Mouse (Mus musculus) MN1 (cell line): ENCODE measurements at regions not wholly inside any gene's neighbourhood (a gene's known extent, or its start where the extent isn't known, plus 50 kb on each side); places are given as distances from the start of the nearest gene placed in this dataset.
A peak's percentile ranks its signal among the peaks of the same experiment; 100 is the strongest.

ENCODE experiments used
- DNase-seq: peaks from one replicate; pipeline ENCODE4 v3.0.0-alpha.2; 2016; ENCODE audit warnings: low spot score

DNA sequence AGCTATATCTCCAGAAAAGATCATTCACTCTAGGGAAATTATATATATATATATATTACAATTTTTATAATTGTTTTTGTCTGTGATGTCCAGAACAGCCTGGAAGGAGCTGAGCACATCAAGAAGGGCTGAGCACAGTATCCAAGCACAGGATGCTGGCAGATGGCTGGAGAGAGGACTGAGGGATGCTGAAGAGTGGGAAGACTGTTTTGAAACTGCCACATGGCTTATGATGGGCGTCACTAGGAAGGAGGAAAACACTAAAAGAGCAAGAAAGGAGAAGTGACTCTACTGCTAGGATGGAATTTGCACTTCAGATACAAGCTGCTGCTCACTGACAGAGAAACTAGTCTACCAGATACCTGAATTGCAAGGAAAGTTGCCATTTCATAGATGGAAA is 50.4 kb upstream of the Atg10 start:
- DNase-seq, result no peak

DNA sequence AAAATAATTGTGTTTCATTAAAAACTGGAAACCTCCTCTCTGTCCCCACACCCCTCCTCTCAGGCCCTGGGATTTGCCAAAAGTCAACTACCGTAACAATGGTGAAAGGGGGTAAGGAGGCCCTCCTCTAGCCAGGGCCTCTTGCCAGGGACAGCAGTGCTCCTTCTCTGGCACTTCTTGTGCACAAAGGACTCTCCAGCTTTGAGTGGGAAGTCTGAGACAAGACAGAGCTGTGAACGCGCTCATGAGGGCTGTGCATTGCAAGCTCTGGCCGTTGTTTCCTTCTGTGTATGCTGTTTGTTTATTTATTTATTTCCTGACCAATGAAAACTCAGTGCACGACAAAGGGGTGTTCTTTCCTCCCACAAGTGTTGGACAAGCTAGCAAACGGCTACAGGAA is 50.8 kb upstream of the Atg10 start:
- no peak for DNase-seq

DNA sequence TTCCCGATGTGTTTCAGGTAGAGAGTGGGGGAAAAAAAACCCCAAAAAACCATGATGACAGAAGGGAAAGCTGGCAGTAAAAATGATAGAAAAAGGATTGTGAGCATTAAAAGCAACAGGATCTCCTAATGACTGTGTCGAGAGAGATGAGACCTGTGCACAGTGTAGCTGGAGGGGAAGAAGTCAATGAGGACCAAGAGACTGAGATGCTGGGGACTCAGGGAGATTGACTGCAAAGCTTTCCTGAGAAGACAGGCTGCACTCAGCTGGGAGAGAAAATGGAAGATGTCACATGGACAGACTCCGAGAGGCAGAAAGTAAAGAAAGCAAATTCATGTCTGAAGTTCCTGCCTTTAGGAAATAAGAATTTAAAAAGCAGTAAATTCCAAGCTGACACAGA is 55.7 kb upstream of the Atg10 start:
- DNase-seq, result no peak

DNA sequence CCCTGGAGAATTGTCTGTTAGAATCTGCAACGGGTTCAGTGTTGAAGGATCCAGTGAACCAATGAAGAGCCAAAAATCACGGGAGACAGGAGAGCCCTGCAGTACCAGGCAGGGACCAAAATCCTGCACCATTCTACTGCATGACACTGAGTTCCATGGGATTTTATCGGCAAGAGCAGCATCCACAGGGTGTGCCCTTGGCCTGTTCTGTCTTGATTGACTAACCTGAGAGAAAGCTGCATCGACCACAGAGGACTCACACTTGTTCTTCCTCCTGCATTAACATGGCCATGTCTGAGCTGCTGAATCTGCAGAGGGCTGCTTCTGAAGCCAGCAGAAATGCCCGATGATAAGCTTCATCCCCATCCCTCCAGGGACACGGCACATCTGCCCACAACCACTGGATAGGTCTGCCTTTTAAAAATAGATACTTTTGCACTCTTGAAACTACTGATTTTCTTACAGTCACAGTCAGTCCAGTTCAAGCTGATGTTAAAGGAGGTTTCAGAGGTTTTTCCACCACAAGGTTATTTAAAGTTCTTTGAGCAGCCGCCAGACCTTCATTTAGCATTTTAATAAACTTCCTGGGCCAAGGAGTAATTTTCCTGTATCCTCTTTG is 71.9 kb upstream of the Atg10 start:
- DNase-seq, result no peak

DNA sequence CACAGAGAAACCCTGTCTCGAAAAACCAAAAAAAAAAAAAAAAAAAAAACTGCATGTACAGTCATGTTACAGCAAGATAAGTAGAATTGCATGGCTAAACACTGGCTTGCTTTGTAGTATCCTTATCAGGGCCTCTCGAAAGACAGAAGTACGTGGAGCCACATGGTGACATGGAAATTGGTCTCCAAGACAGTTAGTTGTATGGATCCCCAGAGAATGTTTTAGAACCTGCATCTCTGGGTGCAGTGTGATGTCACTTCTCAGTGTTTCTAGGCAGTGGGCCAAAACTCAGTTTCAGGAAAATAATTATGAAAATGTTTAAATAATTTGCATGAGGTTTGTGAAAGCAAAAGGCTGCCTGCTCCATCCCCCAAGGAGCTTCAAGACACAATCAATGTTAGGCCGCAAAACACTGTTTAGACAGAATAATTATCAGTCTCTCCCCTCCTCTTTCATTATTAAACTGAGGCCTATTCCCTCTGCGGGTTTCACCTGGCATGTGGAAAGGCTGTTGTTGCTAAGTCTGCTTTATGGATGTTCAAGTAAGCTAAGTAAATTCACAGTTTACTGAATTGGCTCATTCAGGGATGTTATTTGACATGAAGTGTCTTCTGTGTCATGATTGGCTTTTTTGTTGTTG is 72.9 kb upstream of the Atg10 start:
- DNase-seq, result no peak

DNA sequence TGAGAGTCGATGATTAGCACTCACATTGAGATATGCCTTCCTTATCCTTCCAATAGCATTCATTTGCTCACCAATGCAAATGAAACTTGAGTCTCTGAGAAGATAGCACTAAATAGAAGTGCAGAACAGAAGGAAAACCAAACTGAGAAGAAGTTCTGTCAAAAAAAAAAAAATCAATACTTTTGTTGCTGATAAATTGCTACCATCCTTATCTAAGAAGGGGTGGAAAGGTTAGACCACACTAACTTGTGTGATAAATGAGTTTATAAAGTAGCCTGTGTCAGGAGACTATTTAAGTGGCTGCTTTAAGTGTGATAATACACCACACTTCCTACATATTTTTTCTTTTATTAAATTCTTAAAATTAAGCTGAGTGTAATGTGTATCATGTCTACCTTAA is 78.1 kb upstream of the Atg10 start:
- no peak for DNase-seq

DNA sequence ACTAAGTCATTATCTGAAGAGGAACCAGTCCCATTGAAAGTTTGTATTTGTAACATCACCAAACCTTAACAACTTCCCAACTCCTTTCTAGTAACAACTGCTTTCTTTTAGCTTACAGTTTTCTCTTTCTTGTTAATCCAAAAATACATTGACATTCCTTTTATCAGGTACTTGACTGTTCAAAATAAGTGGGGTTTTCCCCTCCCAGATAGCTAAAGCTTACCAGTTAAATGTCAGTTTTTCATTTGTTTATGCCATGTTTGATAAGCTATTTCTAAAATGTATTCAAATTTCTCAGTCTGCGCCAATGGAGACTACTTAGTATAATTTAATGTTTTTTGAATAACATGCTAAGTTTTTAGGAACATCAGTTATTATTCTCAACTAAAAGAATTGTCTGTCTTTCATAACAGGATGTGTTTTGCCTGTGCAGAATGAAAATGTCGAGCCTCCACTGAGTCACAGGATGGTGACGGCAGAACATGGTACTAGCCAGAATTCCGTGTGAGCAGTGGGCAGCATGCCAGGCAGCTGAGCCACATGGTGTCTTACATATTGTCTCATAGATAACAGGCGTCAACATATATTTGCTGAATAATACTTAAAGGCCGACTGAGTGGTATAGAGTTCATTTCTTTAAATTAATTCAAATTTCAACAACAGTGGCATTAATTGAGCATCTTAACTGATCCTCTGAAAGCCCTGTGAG is 82.1 kb upstream of the Atg10 start:
- DNase-seq, result peak; percentile 84

DNA sequence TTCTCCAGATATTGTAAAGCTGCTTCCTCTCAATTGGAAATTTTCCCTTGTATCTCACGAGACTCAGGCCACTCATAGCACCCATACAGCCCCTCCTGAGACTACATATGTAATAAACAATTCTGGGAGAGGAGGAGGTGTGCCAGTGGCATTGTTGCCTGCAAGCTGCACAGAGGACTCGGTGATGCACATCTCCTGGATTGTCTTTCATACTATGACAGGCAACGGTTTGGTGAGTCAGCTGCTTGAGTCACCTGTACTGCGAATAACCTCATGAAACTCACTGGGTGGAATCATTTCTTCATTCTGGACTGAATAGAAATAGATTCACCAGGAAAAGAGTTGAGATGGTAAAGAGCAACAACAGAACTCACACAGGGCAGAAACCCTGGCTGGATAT is 82.8 kb upstream of the Atg10 start:
- peak; percentile 48 for DNase-seq

DNA sequence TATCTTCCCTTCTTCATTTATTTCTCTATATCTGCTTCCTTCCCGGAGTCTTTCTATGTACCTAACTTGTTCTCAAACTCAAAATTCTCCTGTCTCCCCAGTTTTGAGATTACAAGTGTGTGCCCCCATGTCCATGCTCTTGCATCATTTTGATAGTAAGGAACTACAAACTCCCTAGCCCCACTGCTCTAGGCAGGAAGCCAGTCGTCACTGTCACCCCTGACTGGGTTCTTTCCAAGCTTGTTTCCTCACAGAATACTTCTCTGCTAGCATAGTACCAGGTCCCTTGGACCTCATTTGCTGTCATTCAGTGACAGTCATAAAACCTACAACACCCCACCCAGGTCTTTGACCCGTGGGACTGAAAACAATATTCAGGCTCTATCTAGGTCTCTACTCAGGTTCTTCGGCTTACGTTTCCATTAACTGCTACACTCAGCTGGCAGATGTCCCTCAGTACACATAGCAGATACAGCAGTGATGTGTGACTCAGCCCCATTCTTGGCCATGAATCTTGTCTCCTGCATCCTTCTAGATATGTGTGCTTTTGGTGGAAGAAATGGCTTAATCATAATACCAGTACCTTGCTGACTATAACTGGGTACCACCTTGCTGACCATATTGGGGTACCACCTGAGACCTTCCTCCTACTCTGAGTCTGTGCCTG is 89.3 kb upstream of the Atg10 start:
- peak; percentile 56 for DNase-seq

DNA sequence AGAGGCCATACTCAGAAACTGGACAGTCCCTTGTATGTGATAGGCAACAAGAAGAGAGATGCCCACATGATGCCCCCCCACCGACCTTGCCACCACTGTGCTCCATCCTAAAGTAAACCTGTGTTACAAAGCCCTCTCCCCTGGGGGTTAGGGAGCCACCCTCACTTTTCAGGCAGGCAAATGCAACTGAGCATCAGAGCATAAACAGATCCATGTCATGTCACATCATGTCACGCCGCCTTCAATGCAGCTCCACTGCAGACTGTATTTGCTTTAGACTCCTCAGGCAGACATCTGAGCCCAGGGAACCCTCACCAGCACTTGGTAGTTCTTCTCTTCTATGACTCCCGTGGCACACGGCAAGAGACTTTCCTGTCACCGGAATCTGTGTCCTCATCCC is 98.6 kb upstream of the Atg10 start:
- DNase-seq, result no peak

DNA sequence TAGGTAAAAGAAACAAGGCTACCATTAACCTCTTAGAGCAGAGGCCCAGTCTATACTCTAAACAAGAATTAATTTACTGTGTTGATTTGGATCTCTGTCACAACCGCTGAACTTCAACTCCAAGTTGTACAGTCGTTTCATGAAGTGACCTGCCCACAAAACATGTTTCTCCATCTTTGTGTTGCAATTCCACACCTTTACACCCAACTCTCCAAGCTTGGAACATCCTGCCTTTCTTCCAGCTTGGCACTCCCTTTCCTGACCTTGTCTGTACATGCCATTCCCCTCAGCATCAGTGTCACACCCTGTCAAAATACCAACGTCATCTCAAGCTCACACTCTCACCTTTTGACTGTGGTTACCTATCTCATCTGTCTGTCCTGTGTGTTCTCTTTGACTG is 103.1 kb upstream of the Atg10 start:
- no peak for DNase-seq

DNA sequence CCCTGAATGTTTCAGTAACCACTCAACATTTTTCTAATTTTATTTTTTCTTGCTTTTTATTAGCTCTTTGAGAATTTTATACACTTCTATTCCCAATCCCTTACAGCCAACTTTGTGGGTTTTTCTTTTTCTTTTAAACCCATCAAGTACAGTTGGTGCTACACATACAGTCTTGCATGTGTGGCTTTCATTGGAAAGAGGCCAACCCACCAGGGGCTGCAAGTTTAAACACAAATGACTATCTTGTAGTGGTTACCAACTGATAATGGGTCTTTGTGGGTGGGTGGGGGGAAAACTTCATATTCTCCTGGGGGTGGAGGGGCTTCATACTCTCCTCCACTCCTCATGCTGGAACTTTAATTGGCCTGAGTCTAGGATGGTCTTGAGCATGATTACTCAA is 110.5 kb upstream of the Atg10 start:
- DNase-seq, result no peak

DNA sequence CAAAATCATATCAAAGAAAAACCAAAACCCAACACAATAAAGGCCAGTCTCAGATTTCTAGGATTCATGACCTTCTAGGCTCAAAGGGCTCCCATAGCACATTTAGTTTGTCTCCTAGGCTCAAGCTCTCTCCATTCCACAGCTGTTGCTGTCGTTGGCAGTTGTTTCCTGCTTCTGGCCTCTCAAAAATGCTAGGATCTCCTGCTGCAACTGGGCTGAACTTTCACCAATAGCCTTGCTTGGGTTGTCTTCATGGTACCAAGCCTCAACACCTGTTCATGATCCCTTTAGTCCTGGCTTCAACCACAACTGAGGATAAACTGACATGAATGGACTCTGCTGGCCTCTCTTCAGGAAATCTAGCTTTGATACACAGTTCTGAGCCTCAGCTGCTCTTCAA is 115.9 kb upstream of the Ssbp2 start:
- no peak for DNase-seq

DNA sequence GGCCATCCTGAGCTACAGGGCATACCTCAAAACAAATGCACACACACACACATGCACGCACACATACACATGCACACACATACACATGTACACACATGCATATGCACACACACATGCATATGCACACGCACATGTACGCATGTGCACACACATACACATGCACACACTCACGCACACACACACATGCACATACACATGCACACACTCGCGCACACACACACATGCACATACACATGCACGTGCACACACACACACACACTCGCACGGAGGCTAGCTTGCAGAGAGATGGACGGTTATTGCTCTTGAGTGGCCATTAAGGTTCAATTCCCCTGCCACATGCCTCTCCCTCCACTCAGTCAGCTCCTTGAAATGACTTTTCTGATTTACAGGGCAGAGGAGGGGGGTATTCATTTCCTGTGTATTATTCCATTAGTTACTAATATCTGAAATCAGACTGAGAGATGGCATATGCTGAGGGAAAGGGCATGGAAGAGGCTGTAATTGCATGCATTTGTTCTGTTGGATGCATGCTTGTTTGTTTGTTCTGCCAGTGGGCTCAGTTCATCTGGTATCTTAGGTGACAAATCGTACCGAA is 111.5 kb upstream of the Ssbp2 start:
- DNase-seq, result no peak

DNA sequence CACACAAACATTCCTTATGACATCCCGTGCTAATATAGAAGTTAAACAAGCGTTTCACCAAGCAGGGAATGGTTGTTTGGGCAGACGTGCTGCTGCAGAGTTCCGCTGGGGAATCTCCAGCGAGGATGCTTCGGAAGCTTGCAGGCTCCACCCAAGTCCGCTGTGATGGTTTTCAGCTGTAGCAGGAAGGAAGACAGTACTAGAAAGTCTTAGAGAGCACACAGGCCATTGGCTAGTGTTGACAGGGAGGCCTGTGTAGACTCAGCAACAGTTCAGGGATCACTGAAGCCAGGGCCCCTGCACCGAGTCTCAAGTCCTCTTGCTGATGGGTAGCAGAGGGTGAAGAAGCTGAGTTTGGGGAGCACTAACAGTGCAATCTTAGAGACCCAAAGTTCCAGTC is 107.8 kb upstream of the Ssbp2 start:
- DNase-seq, result no peak

DNA sequence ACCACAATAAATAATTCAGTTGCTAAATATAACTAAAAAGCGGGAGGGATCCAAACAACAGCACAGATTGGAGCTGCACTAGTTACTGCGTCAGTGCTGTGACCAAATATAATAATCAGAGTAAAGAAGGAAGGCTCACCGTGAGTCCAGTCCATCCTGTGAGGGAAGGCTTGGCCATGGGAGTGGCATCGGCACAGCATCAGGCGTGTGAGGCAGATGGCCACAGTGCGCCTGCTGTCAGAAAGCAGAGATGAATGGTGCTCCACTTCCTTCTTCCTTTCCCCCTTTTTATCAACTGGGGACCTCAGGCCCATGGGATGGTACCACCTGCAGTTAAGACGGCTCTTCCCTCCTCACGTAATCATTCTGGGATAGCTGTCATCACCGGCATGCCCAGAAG is 103.6 kb upstream of the Ssbp2 start:
- DNase-seq, result no peak

DNA sequence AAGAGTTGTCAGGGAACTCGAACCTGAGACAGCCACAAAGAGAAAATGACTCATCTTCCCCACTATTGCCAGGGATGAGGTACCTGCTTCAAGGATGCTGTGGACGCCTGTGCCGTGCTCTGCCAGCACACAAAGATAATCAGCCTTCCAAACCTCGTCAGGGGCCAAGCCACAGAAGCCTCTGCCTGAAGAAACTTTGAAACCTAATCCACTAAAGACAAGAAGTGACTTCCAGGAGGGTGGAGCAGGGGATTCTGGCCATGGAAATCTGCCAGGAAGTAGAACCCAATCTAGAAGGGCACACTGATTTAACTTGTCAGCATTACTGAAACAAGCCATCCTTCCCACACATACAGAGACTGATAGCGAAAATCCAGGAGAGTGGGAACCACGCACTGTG is 100.0 kb upstream of the Ssbp2 start:
- DNase-seq, result no peak

DNA sequence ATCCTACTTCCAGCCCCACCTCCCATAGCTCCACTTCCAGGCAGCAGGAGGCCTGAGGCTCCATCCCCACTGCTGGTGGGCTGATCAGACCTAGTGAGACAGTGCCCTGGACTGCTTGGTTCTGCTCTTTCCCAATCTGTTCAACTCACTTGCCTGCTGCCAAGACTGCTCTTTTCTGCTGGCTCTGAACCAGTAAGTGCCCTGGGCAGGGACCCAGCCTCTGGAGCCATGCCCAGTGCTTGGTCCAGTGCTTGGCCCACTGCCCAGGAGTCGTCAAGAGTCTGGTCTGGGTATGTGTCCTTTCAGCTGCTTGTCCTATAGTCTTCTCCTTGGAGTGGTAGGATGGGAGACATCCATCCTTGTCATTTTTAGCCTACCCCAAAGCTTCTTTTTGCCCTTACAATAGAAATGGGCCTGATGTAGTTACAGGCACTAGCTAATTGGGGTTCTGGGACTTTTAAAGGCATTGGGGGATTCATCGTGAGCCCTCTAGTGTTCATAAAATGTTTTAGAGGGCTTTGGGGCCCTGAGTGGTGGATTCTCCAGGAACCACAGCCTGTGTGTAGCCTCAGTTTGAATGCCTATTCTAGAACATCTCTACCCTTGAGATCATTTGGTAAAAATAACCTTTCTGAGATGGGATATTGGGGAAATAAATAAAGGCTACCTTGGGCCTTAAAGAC is 94.7 kb upstream of the Ssbp2 start:
- DNase-seq, result peak; percentile 98

DNA sequence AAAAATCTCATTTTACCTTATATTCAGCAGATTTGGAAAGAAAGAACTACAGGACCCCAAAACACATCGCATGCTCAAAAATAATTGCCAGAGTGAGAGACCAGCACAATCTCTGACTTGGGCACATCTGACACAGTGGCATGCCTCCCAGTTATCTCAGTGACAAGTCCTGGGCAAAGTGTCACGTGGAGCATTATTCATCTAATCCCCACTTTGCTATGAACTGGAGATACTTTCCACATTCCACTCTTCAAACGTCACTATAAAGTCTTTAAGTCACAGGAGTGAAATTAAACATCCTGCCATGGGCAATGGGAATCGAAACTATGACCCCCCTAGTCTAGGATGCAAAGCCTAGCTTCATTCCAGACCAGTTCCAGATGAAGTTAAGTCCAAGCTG is 93.5 kb upstream of the Ssbp2 start:
- DNase-seq, result no peak

DNA sequence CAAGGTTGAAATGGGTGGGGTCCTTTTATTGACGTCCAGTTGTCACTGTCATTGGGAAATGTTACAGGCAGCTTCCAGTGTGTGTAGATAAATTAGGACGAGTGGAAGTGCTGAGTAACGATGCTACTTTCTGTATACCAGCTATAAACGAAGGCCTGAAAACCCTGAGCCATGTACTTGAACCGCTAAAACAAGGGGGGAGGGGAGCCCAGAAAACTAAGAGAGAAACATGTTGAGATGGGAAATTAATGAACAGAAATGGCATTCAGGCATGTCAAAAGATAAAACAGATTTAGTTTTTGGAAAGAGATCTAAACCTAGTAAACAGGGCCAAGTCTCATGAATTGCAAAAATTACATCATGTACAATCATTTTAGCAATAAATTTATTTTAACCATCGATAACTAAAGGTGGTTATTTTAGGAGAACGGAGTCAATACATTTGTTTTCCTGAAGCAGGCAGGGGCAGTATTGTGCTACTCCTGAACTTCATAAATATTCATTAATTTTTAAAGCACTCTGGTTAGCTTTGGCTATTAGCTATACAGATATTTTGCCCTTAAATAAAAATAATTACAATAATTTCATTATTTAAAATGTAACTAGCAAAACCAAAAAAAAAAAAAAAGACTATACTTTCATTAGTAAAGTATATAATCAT is 92.1 kb upstream of the Ssbp2 start:
- peak; percentile 31 for DNase-seq

DNA sequence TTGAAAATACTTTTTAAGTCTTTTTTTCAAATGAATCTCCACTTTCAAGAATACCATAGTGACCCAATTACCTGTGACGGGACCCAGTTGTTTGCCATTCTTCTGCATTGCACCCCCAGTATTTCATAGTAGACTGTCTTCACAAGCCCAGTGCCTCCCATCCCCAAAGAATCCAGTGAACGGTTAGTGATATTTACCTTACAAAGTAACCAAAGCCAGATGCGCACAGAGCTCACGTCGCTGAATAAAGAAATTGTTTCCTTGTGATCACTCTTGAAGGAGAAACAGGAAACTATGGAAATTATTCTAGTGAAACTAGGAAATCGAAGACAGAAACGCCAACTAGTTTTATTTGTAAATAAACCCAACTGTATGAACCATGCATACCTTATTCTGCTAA is 91.4 kb upstream of the Ssbp2 start:
- DNase-seq, result no peak

DNA sequence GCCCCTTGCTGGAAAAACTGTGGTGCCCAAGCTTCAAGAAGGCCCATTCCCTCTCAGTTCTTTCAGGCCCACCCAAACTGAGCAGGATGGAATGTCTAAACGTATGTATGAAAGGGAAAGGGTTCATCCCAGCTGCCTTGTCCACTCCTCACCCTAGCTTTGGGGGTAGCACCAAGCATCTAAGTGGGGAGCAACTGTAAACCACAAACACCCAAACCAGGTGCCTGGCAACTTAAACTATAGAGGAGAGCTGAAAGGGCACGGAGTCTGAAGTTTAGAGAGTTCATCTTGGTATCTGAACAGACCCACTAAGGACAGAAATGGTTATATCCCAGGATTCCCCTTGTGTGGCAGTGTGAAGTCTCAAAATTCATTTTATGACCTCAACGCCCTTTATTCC is 90.1 kb upstream of the Ssbp2 start:
- DNase-seq, result no peak
